In the genomic region with DNA sequence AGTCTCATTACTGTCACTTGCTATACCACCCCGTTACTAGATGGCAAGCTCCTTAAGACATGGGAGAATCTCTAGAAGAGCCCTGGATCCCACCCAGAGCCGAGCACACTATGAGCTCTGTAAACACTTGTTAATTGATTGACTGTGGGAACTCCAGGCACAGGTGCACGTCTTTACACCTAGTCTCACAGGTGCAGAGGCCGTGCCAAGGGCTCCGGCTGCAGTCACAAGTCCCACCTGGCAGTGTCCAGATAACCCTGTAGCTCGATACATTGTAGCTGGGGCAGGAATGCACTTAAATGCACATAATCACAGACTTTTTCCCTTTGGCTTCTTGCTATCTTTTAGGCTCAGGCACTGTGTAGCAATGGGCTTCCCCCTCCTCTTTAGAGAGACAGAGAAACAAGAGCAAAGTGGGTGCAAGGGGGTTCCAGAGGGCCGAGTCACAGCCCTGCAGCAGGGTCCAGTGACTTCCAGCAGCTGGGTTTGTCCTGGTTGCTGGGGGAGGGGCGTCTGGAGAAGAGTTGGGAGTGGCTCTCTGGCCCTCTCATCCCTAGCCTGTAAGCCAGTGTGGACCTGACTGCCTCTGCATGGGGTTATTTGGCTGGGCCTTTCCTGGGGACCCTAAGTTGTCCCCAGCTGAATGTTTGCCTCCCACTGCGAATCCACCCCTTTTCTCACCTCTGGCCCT, we compare ENCODE assay signal across 9 mouse cellular contexts. TPM values are rescaled to one million over a fixed set of nuclear protein-coding genes. Genes with fewer than 3 reads are reported as not detected.
DNase-seq lines count a peak whose midpoint lies in the region; ATAC-seq and TF ChIP-seq lines count a peak whose summit lies in the region.
"Had no signal": no experiment of that assay in that cellular context is flagged by ENCODE, and none has a peak within 500 bp of the region (broad histone marks: within the 10 kb centered on the region; RNA-seq: fewer than 3 reads in every experiment).

No protein-coding gene starts in this region.

- peak overlapping the region; percentile 31 for H3K9ac ChIP-seq in liver, embryonic 16.5 days (ENCODE audit: low read depth, low read length)

- peak overlapping the region; percentile 55 for H3K4me3 ChIP-seq in cortical plate, adult 2 months (ENCODE audit: insufficient read depth, low read length)
- H3K4me3 ChIP-seq in liver, embryonic 16.5 days (ENCODE audit: low read depth, low read length) = peak overlapping the region; percentile 23; the same call in 1 of the 2 replicates

- peak overlapping the region; percentile 93 for H3K4me2 ChIP-seq in liver, embryonic 16.5 days (ENCODE audit: low read depth, low read length)

- H3K27ac ChIP-seq in cortical plate, adult 2 months (ENCODE audit: insufficient read depth, low read length) = peak overlapping the region; percentile 49
- H3K27ac ChIP-seq in liver, embryonic 16.5 days (ENCODE audit: low read length) = peak overlapping the region; percentile 84

- 22% methylated on average over 9 of the region's 9 CpGs for WGBS in liver, embryonic 16.5 days (ENCODE audit: insufficient replicate concordance)

- ATAC-seq in liver, embryonic 16.5 days (ENCODE audit: low read depth) = no peak

- peak; percentile 53 for DNase-seq in layer of hippocampus, adult 11-12 months (ENCODE audit: low spot score)
- no peak for DNase-seq in layer of hippocampus, postnatal 36 days
- peak; percentile 59 for DNase-seq in heart, adult 8-10 months (ENCODE audit: low spot score)
- DNase-seq in kidney, adult 11 months = peak; percentile 73
- DNase-seq in right cerebral cortex, postnatal 25 days = peak; percentile 51
- DNase-seq in urinary bladder, postnatal 36 days (ENCODE audit: low spot score in 2 of 2) = no peak

- no peaks in the 10 kb centered on the region for H3K36me3 ChIP-seq in liver, embryonic 16.5 days (ENCODE audit: control insufficient read depth, insufficient read depth)

- H3K9me3 ChIP-seq in liver, embryonic 16.5 days (replicated peaks; ENCODE audit: control insufficient read depth, low read length) = no peaks in the 10 kb centered on the region

- TF ChIP-seq CTCF in cortical plate, adult 2 months (IDR thresholded peaks at IDR 0.05; ENCODE audit: extremely low read depth, insufficient read depth, low read length) = no peak

- H3K27me3 ChIP-seq in liver, embryonic 16.5 days (ENCODE audit: control insufficient read depth, insufficient read depth, low read depth, low read length) = no peaks in the 10 kb centered on the region

- peaks cover 14% of the 10 kb centered on the region for H3K4me1 ChIP-seq in cortical plate, adult 2 months (ENCODE audit: control insufficient read depth, insufficient read depth, low read length)
- H3K4me1 ChIP-seq in liver, embryonic 16.5 days (ENCODE audit: control insufficient read depth, low read depth, low read length) = peaks cover 87% of the 10 kb centered on the region

- TF ChIP-seq POLR2A in cortical plate, adult 2 months (IDR thresholded peaks at IDR 0.05; ENCODE audit: extremely low read depth, insufficient read depth, low read length) = no peak

RNA-seq across cellular contexts. Expression of a gene that starts 3.4 kb away (rescaled TPM):
- 100 to 1,000 TPM; 956 to 985 TPM for total RNA-seq in layer of hippocampus, postnatal 36 days (2021)
- polyA plus RNA-seq in cortical plate, adult 2 months (2012; rRNA removed) = 721 and 771 TPM in 2 replicates
- total RNA-seq in heart, adult 8-10 months (2022) = 10 to 100 TPM; 92.5 to 98.4 (median 95.1) TPM
- 6.5 and 7.7 TPM in 2 replicates for polyA plus RNA-seq in liver, embryonic 16.5 days (2015; fragmentation: Nextera tagmentation; extraction: Ambion mirVana)

RNA-seq across cellular contexts. Expression of a gene that starts 14.6 kb away (rescaled TPM):
- total RNA-seq in layer of hippocampus, postnatal 36 days (2021) = 100 to 1,000 TPM; 127 to 140 TPM
- 127 and 144 TPM in 2 replicates for polyA plus RNA-seq in cortical plate, adult 2 months (2012; rRNA removed)
- 10 to 100 TPM; 44.4 to 49.9 (median 46.8) TPM for total RNA-seq in heart, adult 8-10 months (2022)
- polyA plus RNA-seq in liver, embryonic 16.5 days (2015; fragmentation: Nextera tagmentation; extraction: Ambion mirVana) = 22.8 and 23.8 TPM in 2 replicates

RNA-seq across cellular contexts. Expression of a gene that starts 31.3 kb away (rescaled TPM):
- total RNA-seq in layer of hippocampus, postnatal 36 days (2021) = 10 to 100 TPM; 59.1 to 78.4 TPM
- polyA plus RNA-seq in cortical plate, adult 2 months (2012; rRNA removed) = 153 and 156 TPM in 2 replicates
- 100 to 1,000 TPM in 2 of 4 experiments, 10 to 100 TPM in 2; 81.4 to 121 (median 101) TPM for total RNA-seq in heart, adult 8-10 months (2022)
- 0.65 and 0.66 TPM in 2 replicates for polyA plus RNA-seq in liver, embryonic 16.5 days (2015; fragmentation: Nextera tagmentation; extraction: Ambion mirVana)

RNA-seq across cellular contexts. Expression of a gene that starts 42.7 kb away (rescaled TPM):
- total RNA-seq in layer of hippocampus, postnatal 36 days (2021) = not detected
- polyA plus RNA-seq in cortical plate, adult 2 months (2012; rRNA removed) = 0.08 TPM in 1 of 2 replicates, not detected in the other
- not detected for total RNA-seq in heart, adult 8-10 months (2022)
- polyA plus RNA-seq in liver, embryonic 16.5 days (2015; fragmentation: Nextera tagmentation; extraction: Ambion mirVana) = not detected in 2 replicates
- total RNA-seq: gastrocnemius, postnatal 36 days had no signal

RNA-seq across cellular contexts. Expression of a gene that starts 51.5 kb away (rescaled TPM):
- total RNA-seq in layer of hippocampus, postnatal 36 days (2021) = 100 to 1,000 TPM; 185 to 187 TPM
- 119 and 131 TPM in 2 replicates for polyA plus RNA-seq in cortical plate, adult 2 months (2012; rRNA removed)
- total RNA-seq in heart, adult 8-10 months (2022) = 10 to 100 TPM; 72.1 to 84.3 (median 78.7) TPM
- 4.9 and 5.3 TPM in 2 replicates for polyA plus RNA-seq in liver, embryonic 16.5 days (2015; fragmentation: Nextera tagmentation; extraction: Ambion mirVana)

Comparison
In these comparisons a context has a peak if more than half of its experiments do, and no peak if none do; other contexts are left out.
1. DNase-seq: peak in layer of hippocampus, adult 11-12 months (single experiment), heart, adult 8-10 months (single experiment), kidney, adult 11 months (single experiment) and right cerebral cortex, postnatal 25 days (single experiment); none in layer of hippocampus, postnatal 36 days (0 of 2) and urinary bladder, postnatal 36 days (0 of 2).
2. RNA of a gene that starts 3.4 kb away (total RNA-seq): 956 to 985 TPM in layer of hippocampus, postnatal 36 days; 92.5 to 98.4 TPM in heart, adult 8-10 months; every median in the first group is over 4 times any median in the second.